Mouse (Mus musculus): Measurements from ENCODE around the gene Rbbp4. TPM values are rescaled to one million over a fixed set of nuclear protein-coding genes. Genes with fewer than 3 reads are reported as not detected.

Gene Rbbp4
- polyA plus RNA-seq (2012; rRNA removed) = 16.7 and 23.5 TPM in 2 replicates

DNA sequence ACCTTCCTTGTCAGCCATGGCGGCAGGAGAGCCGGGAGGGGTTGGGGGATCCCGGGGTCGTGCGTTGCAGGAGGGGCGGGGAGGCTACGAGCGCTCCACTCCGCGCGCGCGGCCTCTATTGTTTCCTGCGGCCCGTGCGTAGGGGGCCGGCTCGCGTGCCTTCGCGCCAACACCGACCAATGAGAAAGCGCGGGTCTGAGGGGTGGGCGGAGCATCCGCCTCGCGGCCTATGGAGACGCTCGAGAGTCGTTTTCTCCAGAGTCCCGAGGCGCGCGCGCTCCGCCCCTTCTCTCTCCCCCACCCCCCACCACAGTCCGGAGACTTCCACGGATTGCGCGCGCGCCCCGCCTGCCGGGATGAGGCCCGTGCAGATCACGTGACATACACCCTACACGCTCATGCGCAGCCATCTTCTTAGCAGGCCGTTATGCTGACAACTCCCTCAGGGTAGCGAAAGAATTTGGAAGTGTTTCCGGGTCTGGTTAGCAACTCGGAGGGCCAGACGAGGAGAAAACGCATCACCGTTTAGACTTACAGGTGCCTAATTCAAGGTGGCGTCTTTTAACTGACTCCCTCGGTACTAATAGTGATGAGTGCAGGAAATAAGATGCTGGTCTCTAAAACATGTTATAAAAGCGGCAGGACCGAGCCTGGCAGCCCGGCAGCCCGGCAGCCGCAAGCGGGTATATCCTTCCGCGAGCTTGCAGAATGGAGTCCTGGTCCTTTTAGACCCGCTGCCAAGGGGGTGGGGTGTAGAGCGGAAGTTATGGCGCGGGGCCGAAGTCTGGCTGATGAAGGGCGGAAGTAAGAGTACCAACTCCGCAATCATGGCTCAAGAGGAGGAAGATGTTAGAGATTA is at the start of gene Rbbp4, which contains the start of gene Zbtb8os:
Rbbp4 (minus strand) TSS at position 155 of the 859 bp plus-strand sequence.
Zbtb8os (plus strand) TSS at position 480 of the 859 bp plus-strand sequence.
- Histone ChIP-seq H3K4me1 (ENCODE audit: control insufficient read depth, insufficient read depth, low read length) (peaks cover 7% of the 10 kb centered on the region), H3K4me3 (replicated peaks; ENCODE audit: extremely low read depth, low read depth, low read length) (peak within 1 kb of the TSS; percentile 97)
- peak; percentile 93 for DNase-seq
- TF ChIP-seq CTCF (IDR thresholded peaks at IDR 0.05; ENCODE audit: insufficient read depth, low read length) = no peak
- peak; percentile 70; the same call in 1 of the 2 replicates for TF ChIP-seq POLR2A (IDR thresholded peaks at IDR 0.05; ENCODE audit: borderline replicate concordance, extremely low read depth, low read depth, low read length)
- under 1% methylated on average over 73 of the region's 73 CpGs for WGBS

GRCm38 (mm10) chr4:129384440-129384839 is 49.3 kb upstream of the Rbbp4 start:
- DNase-seq = no peak
- no peak for TF ChIP-seq CTCF (IDR thresholded peaks at IDR 0.05; ENCODE audit: insufficient read depth, low read length)
- no peak for TF ChIP-seq POLR2A (IDR thresholded peaks at IDR 0.05; ENCODE audit: borderline replicate concordance, extremely low read depth, low read depth, low read length)
- H3K4me3 ChIP-seq (replicated peaks; ENCODE audit: extremely low read depth, low read depth, low read length) = no peak overlapping the region
- 11% methylated on average over 6 of the region's 6 CpGs for WGBS
- H3K4me1 ChIP-seq (ENCODE audit: control insufficient read depth, insufficient read depth, low read length) = peaks cover 17% of the 10 kb centered on the region

- no peak for DNase-seq
- Histone ChIP-seq H3K4me3 (replicated peaks; ENCODE audit: extremely low read depth, low read depth, low read length) (peak overlapping the region; percentile 0), H3K4me1 (ENCODE audit: control insufficient read depth, insufficient read depth, low read length) (peaks cover 17% of the 10 kb centered on the region)
- no peak for TF ChIP-seq POLR2A (IDR thresholded peaks at IDR 0.05; ENCODE audit: borderline replicate concordance, extremely low read depth, low read depth, low read length)
- TF ChIP-seq CTCF (IDR thresholded peaks at IDR 0.05; ENCODE audit: insufficient read depth, low read length) = no peak
- 59% methylated on average over 3 of the region's 3 CpGs for WGBS
Measured at GRCm38 (mm10) chr4:129383586-129383985, 48.4 kb upstream of the Rbbp4 start.

- Histone ChIP-seq H3K4me3 (replicated peaks; ENCODE audit: extremely low read depth, low read depth, low read length) (peak overlapping the region; percentile 1), H3K4me1 (ENCODE audit: control insufficient read depth, insufficient read depth, low read length) (peaks cover 17% of the 10 kb centered on the region)
- TF ChIP-seq POLR2A (IDR thresholded peaks at IDR 0.05; ENCODE audit: borderline replicate concordance, extremely low read depth, low read depth, low read length) (0 out of 2 replicates have a peak, but pooled peaks have one; percentile 17), CTCF (IDR thresholded peaks at IDR 0.05; ENCODE audit: insufficient read depth, low read length) (no peak)
- DNase-seq = no peak
- WGBS = 65% methylated on average over 2 of the region's 2 CpGs
Measured at GRCm38 (mm10) chr4:129382488-129382887, 47.3 kb upstream of the Rbbp4 start.

GRCm38 (mm10) chr4:129382029-129382428 is 46.9 kb upstream of the Rbbp4 start:
- Histone ChIP-seq H3K4me1 (ENCODE audit: control insufficient read depth, insufficient read depth, low read length) (peaks cover 17% of the 10 kb centered on the region), H3K4me3 (replicated peaks; ENCODE audit: extremely low read depth, low read depth, low read length) (no peak overlapping the region)
- no peak for TF ChIP-seq POLR2A (IDR thresholded peaks at IDR 0.05; ENCODE audit: borderline replicate concordance, extremely low read depth, low read depth, low read length)
- 90% methylated on average over 9 of the region's 9 CpGs for WGBS
- DNase-seq = no peak

GRCm38 (mm10) chr4:129381148-129381547 is 46.0 kb upstream of the Rbbp4 start:
- WGBS = 84% methylated on average over 8 of the region's 8 CpGs
- Histone ChIP-seq H3K4me3 (replicated peaks; ENCODE audit: extremely low read depth, low read depth, low read length) (no peak overlapping the region), H3K4me1 (ENCODE audit: control insufficient read depth, insufficient read depth, low read length) (peaks cover 19% of the 10 kb centered on the region)
- DNase-seq = no peak
- no peak for TF ChIP-seq CTCF (IDR thresholded peaks at IDR 0.05; ENCODE audit: insufficient read depth, low read length)
- no peak for TF ChIP-seq POLR2A (IDR thresholded peaks at IDR 0.05; ENCODE audit: borderline replicate concordance, extremely low read depth, low read depth, low read length)

DNA sequence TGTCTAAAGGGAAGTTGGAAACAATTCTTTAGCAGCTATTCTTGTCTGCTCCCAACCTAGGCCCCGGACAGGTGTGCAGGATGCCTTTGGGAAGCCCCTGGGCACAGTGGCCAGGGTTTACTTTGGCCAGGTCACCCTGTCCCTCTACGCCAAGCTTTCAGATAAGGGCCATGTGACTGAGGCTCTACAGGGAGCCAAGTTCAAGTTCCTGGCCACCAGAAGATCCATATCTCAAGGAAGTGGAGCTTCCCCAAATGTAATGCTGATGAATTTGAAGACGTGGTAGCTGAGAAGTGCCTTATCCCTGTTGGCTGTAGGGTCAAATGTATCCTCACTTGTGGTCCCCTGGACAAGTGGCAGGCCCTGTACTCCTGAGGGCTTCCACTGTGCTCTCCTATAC is 44.6 kb upstream of the Rbbp4 start:
- DNase-seq = no peak
- WGBS = 57% methylated on average over 3 of the region's 3 CpGs
- TF ChIP-seq POLR2A (IDR thresholded peaks at IDR 0.05; ENCODE audit: borderline replicate concordance, extremely low read depth, low read depth, low read length) = no peak
- no peak for TF ChIP-seq CTCF (IDR thresholded peaks at IDR 0.05; ENCODE audit: insufficient read depth, low read length)
- Histone ChIP-seq H3K4me3 (replicated peaks; ENCODE audit: extremely low read depth, low read depth, low read length) (no peak overlapping the region), H3K4me1 (ENCODE audit: control insufficient read depth, insufficient read depth, low read length) (peaks cover 15% of the 10 kb centered on the region)

DNA sequence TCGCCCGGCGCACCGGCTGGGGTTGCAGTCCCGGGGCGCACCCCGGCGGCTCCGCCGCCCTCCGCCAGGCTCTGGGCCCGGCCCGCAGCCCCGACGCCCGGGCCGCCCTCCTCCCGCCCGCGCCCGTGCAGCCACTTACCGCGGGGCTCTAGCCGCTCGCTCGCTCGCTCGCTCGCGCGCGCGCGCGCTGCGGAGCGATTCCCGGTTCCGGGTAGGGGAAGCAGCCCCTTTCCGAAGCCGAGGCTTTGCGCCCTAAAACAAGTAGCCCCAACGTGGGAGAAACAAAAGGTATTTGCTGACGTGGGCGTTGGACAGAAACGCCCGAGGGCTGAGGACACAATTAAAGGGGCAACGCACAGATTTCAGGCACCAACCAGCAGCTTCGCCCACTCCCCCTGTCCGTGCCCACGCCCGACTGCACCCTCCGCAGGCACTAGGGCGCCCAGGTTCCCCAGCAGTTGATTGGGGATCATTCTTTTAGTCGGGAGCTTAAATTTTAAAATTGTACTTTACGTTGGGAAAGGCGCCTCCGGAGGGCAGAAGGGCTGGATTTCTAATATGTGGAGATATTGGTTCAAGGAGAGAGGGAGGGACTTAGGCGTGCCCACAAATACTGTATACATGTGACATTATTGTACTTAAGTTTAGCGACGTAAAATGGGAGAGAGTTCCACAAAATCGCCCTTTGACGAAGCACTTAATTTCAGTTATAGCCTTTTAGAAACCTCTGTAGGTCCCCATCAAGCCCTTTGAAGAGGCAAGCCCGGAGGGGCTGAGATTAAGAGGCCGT is 42.6 kb upstream of the Rbbp4 start, which contains the start of gene Zbtb8a:
Zbtb8a (minus strand) TSS at position 516 of the 790 bp plus-strand sequence.
- DNase-seq = peak; percentile 69
- TF ChIP-seq POLR2A (IDR thresholded peaks at IDR 0.05; ENCODE audit: borderline replicate concordance, extremely low read depth, low read depth, low read length) = peak; percentile 57; the same call in 1 of the 2 replicates
- TF ChIP-seq CTCF (IDR thresholded peaks at IDR 0.05; ENCODE audit: insufficient read depth, low read length) = no peak
- peaks cover 16% of the 10 kb centered on the region for H3K4me1 ChIP-seq (ENCODE audit: control insufficient read depth, insufficient read depth, low read length)
- WGBS = 2% methylated on average over 65 of the region's 65 CpGs
- peak within 1 kb of the TSS; percentile 75 for H3K4me3 ChIP-seq (replicated peaks; ENCODE audit: extremely low read depth, low read depth, low read length)

- TF ChIP-seq CTCF (IDR thresholded peaks at IDR 0.05; ENCODE audit: insufficient read depth, low read length) = no peak
- peak; percentile 30; the same call in 1 of the 2 replicates for TF ChIP-seq POLR2A (IDR thresholded peaks at IDR 0.05; ENCODE audit: borderline replicate concordance, extremely low read depth, low read depth, low read length)
- H3K4me1 ChIP-seq (ENCODE audit: control insufficient read depth, insufficient read depth, low read length) = peaks cover 16% of the 10 kb centered on the region
- WGBS = under 1% methylated on average over 35 of the region's 68 CpGs
- peak; percentile 71 for DNase-seq
- H3K4me3 ChIP-seq (replicated peaks; ENCODE audit: extremely low read depth, low read depth, low read length) = peak overlapping the region; percentile 75
Measured at GRCm38 (mm10) chr4:129376961-129377545, 41.9 kb upstream of the Rbbp4 start.

All from lung, adult 2 months (tissue).